Mouse (Mus musculus) embryo, embryonic 10 days (tissue): ENCODE measurements around the gene Tmc5.
A peak's percentile ranks its signal among the peaks of the same experiment; 100 is the strongest.

ENCODE experiments used
- DNase-seq: peaks from one replicate; pipeline ENCODE4 v3.0.0-alpha.2; 2015; ENCODE audit warnings: low spot score

Tmc5 gene

GRCm38 (mm10) chr7:118597201-118597600 lies at the start of gene Tmc5:
TSS of gene Tmc5 (plus strand) at chr7:118597297.
- peak; percentile 50 for DNase-seq

DNA sequence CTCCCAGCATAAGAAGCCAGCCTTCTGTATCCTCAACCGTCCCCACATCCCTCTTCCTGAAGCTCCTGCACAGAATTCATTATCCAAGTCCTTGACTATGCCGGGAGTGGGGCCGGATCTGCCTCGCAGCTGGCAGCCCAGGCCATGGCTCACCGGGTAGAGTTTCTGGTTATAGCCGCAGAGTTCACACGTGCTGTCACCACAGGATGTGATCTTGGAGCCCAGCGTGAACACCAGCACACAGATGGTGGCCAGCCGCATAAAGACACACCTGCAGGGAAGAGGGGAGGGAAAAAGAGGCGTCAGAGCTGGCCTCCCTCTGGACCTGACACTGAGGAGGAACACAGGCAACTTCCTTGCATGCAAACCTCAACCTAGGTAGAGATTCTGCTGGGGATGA lies 49.6 kb upstream of the Tmc5 start:
- no peak for DNase-seq

GRCm38 (mm10) chr7:118553881-118554280 lies 43.2 kb upstream of the Tmc5 start:
- no peak for DNase-seq

DNA sequence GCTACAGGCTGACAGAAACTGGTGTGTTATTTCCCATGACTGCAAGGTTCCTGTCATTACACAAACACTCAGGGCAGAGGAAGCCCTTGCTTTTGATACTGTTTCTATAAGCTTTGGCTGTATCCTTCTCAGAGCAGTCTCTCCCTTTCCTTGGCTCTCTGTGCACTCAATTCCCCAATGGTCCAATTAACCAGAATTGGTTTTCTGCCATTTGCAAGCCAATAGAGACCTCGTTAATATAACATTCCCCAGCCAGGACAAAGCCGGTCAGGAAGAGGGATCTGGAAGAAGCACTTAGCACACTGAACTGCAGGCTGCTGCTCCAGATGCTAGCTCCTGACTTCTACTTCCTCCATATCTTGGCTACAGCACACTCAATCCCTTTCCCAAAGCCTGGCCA lies 42.8 kb upstream of the Tmc5 start:
- no peak for DNase-seq

GRCm38 (mm10) chr7:118569121-118569543 lies 28.0 kb upstream of the Tmc5 start:
- DNase-seq: peak; percentile 27

- no peak for DNase-seq
Observed at GRCm38 (mm10) chr7:118571350-118571749, 25.7 kb upstream of the Tmc5 start.

- DNase-seq: no peak
Observed at GRCm38 (mm10) chr7:118572039-118572438, 25.1 kb upstream of the Tmc5 start.

DNA sequence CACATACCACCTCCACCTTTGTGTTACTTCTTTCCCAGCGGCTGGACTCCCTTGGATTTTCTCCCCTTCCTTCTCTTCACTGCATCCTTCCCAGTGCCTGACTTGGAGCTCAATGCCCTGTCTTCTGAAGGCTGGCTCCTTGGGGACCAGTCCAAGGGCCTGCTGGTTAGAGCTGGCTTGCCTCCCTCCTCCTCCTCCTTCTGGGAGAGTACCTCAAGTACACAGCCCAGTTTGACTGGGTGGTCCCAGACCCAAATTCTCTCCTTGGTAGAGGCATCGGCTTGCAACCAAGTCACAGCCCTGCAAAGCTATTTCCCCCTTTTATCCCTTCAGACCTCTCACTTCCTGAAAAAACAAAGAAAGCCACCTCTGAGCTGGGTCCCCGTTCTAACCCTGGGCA lies 18.8 kb upstream of the Tmc5 start:
- no peak for DNase-seq

GRCm38 (mm10) chr7:118579938-118580337 lies 17.2 kb upstream of the Tmc5 start:
- DNase-seq: no peak

DNA sequence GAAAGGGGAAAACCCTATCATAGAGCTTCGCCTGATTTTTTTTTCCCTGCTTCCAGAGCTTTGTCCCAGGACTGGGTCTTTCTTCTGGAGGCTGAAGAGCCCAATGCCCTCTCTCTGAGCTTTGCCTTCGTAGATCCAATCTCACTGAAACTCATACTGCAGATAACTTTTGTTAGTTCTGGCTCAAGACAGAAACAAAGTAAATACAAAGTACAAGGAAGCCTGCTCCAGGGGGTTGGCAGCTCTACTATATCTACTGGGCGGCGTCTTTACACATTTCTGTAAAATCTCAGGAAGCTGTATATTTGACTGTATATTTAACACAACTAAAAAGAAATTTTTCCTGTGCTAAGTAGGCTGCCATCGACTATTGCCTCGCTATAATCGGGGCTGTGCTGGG lies 13.3 kb upstream of the Tmc5 start:
- no peak for DNase-seq

DNA sequence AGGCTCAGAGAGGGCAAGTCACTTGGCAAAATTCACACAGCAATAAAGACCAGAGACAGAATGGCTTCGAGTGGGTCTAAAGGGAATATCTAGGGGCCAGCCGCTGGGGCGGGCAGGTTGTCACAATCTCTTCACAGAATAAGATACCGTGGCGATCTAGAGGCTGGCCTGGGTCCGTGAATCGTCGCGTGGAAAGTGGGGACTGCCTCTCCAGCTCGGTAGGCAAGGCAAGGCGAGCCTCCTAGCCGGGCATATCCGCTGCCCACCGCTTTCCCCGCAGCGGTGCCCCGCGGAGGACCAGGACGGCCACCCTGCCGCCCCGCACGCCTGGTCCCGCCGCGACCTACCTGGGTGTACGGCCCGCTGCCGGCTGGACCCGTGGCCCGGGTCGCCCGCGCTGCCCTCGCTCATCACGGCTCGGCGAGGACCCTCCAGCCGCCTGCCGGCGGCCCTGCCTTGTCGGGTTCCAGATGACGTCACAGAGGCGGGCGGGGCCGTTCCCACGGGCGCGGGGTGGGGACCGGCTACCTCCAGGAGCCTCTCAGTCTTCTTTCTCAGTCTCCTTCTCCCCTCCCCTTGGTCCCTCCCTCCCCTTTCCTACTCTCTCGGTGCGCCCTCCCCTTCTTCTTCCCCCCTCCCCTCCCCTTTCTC lies 12.7 kb upstream of the Tmc5 start, which contains the start of gene Tmc7:
Tmc7 (minus strand) TSS at position 480 of the 651 bp plus-strand sequence.
- DNase-seq: peak; percentile 85

- no peak for DNase-seq
Observed at GRCm38 (mm10) chr7:118584926-118585325, 12.2 kb upstream of the Tmc5 start.

GRCm38 (mm10) chr7:118585856-118586255 lies 11.2 kb upstream of the Tmc5 start:
- DNase-seq: no peak

DNA sequence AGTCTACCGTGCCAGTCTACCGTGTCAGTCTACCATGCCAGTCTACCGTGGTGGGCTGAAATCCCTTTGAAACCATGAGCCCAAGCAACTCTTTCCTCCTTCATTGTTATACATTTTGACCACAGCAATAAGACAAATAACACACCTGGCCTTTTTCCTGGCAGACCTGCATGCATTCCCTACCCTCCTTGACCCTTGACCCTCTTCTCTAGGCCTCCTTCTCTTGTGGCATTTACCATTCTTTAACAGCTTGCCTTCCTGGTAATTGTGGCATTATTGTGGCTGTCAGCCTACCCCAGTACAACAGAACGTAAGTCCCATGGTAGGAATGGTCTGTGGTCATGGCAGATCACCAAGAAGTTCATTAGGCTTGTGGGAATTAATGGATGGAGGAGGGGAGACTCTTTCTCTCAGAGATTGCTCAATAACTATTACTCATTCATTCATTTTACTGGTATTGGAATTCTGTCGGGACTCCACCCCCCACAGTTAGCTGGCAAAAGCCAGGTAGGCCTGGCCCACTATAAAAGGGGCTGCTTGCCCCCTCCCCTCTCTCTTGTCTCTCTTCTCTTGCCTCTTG lies 6.3 kb upstream of the Tmc5 start:
- no peak for DNase-seq

DNA sequence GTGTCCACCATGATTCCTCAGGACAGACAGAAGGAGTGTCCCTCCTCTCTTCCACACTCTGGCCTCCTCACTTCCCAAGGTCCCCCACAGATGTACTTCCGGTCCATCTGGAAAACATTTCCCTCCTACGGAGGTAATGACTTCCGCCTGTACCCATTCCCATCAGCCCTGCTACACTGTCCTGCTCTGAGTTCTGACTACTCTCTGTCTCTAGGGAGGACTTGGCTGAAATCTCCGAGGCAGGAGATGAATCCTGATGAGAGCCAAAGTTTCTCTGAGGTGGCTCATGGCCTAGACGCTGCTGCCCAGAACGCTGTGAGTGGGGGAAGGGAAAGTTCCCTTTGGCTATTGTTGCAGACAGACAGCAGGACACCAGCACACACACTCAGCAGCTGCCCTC lies 5.0 kb upstream of the Tmc5 start:
- peak; percentile 32 for DNase-seq

DNA sequence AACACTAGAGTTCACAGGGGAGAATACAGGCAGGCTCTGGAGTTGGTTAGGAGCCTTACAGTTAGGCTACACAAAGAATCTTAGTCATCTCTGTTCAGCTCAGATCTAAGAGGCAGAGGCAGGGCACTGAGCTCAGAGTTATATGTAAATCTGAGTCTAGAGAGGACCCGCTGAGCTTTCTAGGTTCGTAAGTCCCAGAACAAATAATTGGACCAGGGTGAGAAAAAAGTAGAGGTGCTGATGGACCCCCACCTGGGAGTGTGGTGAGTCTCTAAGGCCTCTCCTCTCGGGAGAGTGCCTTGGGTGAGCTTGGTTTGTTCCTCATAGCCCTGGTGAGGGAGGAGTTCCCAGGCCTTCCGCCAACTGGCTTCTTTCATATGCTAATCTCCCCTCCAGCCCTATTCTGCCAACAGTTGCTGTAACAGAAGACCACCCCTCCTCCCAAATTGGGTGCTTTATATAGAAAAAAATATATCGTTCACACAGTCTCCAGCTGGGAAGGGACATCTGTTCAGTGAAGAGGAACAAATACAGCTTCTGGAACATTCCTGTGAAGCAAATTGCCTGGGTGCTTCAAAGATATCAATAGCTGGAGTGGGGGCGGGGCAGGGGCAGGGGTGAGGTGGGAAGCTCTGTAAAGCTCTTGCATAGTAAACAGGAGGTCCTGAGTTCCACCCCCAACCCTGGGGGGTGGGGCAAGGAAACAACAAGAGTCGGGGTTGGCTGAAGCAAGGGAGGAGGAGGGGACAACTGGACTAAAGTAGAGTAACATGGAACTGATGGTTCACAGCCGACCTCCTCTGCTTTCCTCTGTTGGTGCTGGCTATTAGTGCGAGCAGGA lies 3.3 kb upstream of the Tmc5 start:
- DNase-seq: peak; percentile 88

DNA sequence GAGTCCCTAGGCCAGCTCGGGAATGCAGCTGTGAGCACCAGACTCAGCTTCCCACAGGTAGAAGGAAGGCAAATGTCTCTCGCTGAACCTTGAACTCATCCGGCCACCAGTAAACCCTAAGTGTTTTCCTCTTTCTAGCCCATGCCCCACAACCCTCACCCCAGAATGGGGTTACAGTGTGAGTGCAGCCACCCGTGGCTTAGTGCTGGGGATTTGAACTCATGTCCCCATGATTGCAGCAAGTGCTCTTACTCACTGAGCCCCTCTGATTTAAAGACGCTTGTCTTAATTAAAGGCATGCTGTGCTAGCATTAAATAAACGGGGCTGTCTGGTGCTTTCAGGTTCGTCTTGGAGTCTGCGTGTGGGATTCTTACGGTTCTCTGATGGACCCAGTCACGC lies 2.5 kb upstream of the Tmc5 start:
- no peak for DNase-seq

DNA sequence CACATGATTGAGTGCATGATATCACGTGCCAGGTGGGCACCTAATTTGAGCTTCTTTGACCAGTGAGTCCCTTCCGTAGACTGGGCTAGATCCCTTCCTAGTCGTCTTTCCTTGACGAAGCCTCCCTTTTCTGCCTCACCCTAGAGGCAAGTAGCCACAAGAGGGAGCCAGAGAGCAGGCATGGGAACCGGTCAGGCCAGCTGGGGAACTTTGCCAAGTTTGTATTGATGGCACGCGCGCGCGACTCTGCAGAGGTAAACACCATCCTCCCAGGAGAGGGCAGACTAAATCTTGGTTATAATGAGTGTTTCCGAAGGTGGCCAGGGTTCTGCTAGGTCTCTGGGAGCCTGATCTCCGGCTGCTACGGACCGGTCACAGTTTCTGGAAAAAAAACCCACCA lies 1.9 kb upstream of the Tmc5 start:
- DNase-seq: peak; percentile 97

DNA sequence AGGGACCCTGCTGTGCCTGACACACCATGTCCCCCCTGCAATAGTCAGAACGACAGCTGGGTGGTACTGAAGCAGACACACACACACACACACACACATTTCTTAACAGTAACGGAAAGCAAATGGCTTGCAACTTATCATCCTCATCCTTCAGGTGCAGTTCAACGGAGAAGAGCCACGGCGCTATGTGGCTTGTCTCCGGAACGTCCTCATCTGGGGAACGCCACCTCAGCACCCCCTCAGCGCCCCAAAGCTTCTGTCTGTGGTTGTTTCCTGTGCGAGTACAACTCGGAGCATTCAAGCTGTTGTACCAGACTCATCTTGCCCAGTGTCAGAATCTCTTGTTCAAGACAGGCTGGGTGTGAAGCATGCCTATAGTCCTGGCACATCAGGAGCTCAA lies 826 bp upstream of the Tmc5 start:
- DNase-seq: no peak

DNA sequence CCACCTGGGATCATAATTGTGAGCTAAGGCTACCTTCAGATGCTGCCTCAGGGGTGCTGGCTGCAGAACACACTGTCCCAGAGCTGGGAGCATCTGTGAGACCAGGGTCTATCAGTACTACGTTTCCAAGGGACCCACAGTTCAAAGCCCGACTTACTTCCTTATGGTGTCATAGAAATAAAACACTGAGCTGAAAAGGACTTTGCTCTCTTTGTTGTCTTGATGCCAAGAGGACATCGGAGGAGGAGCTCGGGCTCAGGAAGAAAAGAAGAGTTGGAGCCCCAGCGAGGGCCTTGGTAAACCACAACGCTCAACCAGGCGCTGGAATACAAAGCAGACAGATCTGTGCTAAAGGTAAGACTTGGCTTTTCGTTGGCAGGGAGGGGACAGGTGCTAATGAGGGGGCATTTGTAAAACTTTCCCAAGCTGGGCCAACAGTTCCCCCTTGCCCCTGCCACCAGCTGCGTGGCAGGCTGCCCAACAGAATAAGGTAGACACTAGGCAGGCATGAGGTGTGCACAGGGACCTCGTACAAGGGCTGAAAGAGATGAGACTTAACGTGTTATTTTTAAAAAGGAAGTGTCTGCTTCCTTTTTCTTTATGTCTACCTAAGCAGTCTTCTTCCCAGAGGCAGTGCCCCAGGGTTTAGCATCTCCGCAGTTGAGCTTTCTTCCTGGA lies 3.0 kb downstream of the Tmc5 start:
- no peak for DNase-seq

GRCm38 (mm10) chr7:118604842-118605241 lies 7.7 kb downstream of the Tmc5 start:
- no peak for DNase-seq

DNA sequence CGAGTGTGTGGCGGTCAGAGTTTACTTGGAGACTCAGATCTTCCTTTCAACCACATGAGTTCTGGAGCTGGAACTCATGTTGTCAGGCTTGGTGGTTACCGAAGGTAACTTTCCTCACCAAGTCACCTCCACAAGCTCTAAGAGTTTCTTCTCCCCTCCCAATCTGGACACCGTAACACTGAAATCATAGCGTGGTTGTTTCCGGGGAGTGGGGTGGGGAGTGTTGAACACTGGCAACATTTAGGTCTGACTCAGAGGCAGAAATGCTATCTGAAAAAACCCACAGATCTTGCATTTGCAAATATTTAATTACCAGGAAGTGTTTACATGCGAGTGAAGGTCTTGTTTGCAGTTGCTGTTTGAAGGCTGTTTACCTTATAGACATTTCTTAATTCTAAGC lies 12.7 kb downstream of the Tmc5 start:
- DNase-seq: no peak

DNA sequence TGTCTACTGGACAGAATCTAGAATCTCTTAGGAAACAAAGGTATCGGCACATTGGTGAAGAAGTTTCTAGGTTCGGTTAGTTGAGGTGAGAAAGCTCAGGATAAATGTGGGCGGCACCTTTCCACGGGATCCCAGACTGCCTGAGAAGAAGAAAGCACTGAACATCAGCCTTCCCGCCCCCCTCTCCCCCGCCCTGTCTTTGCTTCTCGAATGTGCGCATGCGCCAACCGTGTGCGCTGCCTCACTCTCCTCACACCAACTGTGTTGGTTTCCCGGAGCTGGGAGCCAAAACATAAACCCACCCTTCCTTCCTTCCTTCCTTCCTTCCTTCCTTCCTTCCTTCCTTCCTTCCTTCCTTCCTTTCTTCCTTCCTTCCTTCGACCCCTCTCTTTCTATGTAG lies 13.6 kb downstream of the Tmc5 start:
- DNase-seq: no peak
